Mouse (Mus musculus): ENCODE results near the gene Lhcgr. TPM values are rescaled to one million over a fixed set of nuclear protein-coding genes. Genes with fewer than 3 reads are reported as not detected.

The Lhcgr gene
- total and polyA plus RNA-seq, 2 experiments from 2014 or later = 0.95 to 1.2 TPM

DNA sequence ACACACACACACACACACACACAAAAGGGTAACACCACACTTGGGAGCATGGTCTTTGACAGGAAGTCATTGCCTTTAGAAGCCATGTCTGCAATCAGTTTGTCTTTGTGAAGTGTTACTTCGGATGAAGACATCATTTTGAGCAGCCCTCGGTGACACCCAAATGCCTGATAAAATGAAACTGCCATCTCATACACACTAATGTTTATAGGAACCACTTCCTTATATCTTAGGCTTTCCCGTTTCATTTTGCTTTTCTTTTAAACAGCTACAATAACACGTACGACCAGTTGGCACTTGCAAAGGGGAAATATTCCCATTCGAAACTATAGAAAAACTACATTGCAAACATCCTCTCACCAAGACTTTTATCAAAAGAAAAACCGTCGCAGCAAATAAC is 42.1 kb downstream of the Lhcgr start:
- 31% methylated on average over 8 of the region's 8 CpGs for WGBS
- no peak overlapping the region for H3K27ac ChIP-seq (ENCODE audit: low read depth, low read length)
- DNase-seq = peak; percentile 26
- TF ChIP-seq CTCF (IDR thresholded peaks at IDR 0.05; ENCODE audit: low read depth) = no peak
- H3K4me2 ChIP-seq (ENCODE audit: low read depth) = 0 out of 2 replicates have a peak overlapping the region, but pooled peaks have one; percentile 24
- H3K4me3 ChIP-seq (ENCODE audit: low read depth, low read length) = no peak overlapping the region
- H3K9ac ChIP-seq = no peak overlapping the region
- H3K27me3 ChIP-seq (ENCODE audit: insufficient read depth, low read length) = no peaks in the 10 kb centered on the region
- peaks cover 12% of the 10 kb centered on the region for H3K4me1 ChIP-seq (ENCODE audit: insufficient read depth)
- ATAC-seq = no peak
- H3K9me3 ChIP-seq (ENCODE audit: low read length) = no peaks in the 10 kb centered on the region
- no peaks in the 10 kb centered on the region for H3K36me3 ChIP-seq (ENCODE audit: insufficient read depth)

DNA sequence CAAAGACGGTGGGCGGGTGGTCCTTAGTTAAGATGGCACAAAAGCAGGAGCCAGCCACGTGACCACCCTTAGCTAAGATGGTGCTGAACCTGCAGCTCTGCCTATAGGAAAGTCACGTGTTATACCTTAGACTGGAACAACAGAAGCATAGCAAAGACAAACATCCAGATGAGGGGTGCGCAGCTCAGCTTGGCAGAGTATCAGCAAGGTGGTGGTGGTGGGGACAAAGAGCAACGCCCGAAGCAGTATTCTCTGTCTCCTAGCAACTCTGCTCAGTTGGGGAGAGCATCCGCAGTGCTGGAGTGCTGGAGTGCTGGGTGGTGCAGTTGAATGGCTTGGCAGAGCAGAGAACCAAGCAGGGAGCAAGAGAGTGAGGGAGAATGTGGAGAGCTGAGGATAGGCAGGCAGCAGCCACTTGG is 85.5 kb downstream of the Lhcgr start:
- no peaks in the 10 kb centered on the region for H3K36me3 ChIP-seq (ENCODE audit: insufficient read depth)
- DNase-seq = peak; percentile 36
- no peaks in the 10 kb centered on the region for H3K9me3 ChIP-seq (ENCODE audit: low read length)
- H3K27me3 ChIP-seq (ENCODE audit: insufficient read depth, low read length) = no peaks in the 10 kb centered on the region
- H3K27ac ChIP-seq (ENCODE audit: low read depth, low read length) = peak overlapping the region; percentile 15; the same call in 1 of the 2 replicates
- no peak overlapping the region for H3K9ac ChIP-seq
- no peak overlapping the region for H3K4me2 ChIP-seq (ENCODE audit: low read depth)
- peaks cover 4% of the 10 kb centered on the region; the same call in 1 of the 2 replicates for H3K4me1 ChIP-seq (ENCODE audit: insufficient read depth)
- no peak overlapping the region for H3K4me3 ChIP-seq (ENCODE audit: low read depth, low read length)
- WGBS = 21% methylated on average over 8 of the region's 8 CpGs
- TF ChIP-seq CTCF (IDR thresholded peaks at IDR 0.05; ENCODE audit: low read depth) = no peak
- peak; percentile 69 for ATAC-seq

DNA sequence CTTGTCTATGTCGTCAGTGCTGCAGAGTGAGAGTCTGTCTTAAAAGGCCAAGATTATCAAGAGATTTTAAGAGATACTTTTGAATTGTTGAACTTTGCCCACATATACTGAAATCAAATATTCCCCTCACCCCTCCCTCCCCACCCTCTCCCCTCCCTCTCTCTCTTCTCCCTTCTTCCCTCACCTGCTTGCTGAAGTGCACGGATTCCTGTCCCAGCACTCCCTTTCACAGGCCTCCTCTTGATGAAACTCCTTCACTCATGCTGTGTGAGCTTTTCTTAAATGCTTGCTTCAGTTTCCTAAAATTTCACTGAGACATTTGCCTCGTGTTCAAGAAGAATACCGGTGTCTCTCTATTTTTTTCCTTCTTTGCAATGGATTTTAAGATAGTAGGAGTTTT is 88.7 kb downstream of the Lhcgr start:
- WGBS = 35% methylated on average over 4 of the region's 4 CpGs
- no peak for DNase-seq
- no peaks in the 10 kb centered on the region for H3K36me3 ChIP-seq (ENCODE audit: insufficient read depth)

DNA sequence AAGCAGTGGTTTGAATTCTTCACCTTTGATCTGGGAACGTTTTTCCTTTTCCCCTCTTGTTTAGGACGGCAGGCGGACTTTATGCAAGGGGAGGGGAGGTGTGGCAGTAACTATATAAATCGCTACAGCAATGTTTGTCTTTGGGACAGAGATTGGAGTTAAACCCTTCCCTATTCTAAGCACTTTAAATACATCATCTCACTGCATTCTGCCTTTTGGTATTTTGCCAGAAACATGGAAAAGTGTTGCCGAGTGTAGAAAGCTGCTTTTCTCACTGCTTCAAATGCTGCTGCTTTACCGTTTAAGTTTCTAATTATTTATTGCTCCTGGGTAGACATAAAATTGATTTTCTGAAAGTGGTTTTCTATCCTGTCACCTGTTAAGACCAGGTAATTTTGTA is 89.4 kb downstream of the Lhcgr start:
- 12% methylated on average over 6 of the region's 6 CpGs for WGBS
- ATAC-seq (peak; percentile 27; the same call in 1 of the 2 replicates), DNase-seq (peak; percentile 63)
- H3K4me2 ChIP-seq (ENCODE audit: low read depth) = no peak overlapping the region
- H3K9me3 ChIP-seq (ENCODE audit: low read length) = no peaks in the 10 kb centered on the region
- H3K4me1 ChIP-seq (ENCODE audit: insufficient read depth) = peaks cover 5% of the 10 kb centered on the region; the same call in 1 of the 2 replicates
- no peak overlapping the region for H3K9ac ChIP-seq
- H3K27ac ChIP-seq (ENCODE audit: low read depth, low read length) = peak overlapping the region; percentile 50; the same call in 1 of the 2 replicates
- no peak overlapping the region for H3K4me3 ChIP-seq (ENCODE audit: low read depth, low read length)
- no peaks in the 10 kb centered on the region for H3K36me3 ChIP-seq (ENCODE audit: insufficient read depth)
- TF ChIP-seq CTCF (IDR thresholded peaks at IDR 0.05; ENCODE audit: low read depth) = no peak
- no peaks in the 10 kb centered on the region for H3K27me3 ChIP-seq (ENCODE audit: insufficient read depth, low read length)

More for the DNA sequence above, 88.7 kb downstream of the Lhcgr start:
- TF ChIP-seq CTCF (IDR thresholded peaks at IDR 0.05; ENCODE audit: low read depth) = no peak
- no peaks in the 10 kb centered on the region for H3K27me3 ChIP-seq (ENCODE audit: insufficient read depth, low read length)
- H3K4me2 ChIP-seq (ENCODE audit: low read depth) = no peak overlapping the region
- no peak for ATAC-seq
- no peak overlapping the region for H3K9ac ChIP-seq
- no peaks in the 10 kb centered on the region for H3K9me3 ChIP-seq (ENCODE audit: low read length)
- H3K4me1 ChIP-seq (ENCODE audit: insufficient read depth) = peaks cover 4% of the 10 kb centered on the region; the same call in 1 of the 2 replicates
- H3K4me3 ChIP-seq (ENCODE audit: low read depth, low read length) = no peak overlapping the region
- no peak overlapping the region for H3K27ac ChIP-seq (ENCODE audit: low read depth, low read length)

DNA sequence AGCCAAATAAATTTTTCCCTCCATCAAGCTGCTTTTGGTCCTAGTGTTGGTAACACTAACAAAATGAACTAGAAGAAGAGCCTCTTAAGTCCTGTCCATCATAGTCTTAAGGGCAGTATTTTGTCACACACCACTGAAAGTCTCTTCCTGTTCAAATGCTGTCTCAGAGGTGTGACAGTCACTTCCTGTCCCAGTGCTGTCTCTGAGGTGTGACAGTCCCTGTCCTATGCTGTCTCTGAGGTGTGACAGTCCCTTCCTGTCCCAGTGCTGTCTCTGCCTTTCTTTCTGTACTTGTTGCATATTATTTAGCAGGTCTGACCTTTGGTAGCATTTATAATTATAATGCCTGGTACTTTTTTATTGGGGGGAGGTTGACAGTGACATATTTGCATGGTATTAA is 90.9 kb downstream of the Lhcgr start:
- Histone ChIP-seq H3K27me3 (ENCODE audit: insufficient read depth, low read length) (no peaks in the 10 kb centered on the region), H3K9ac (no peak overlapping the region), H3K9me3 (ENCODE audit: low read length) (no peaks in the 10 kb centered on the region), H3K4me2 (ENCODE audit: low read depth) (no peak overlapping the region), H3K4me3 (ENCODE audit: low read depth, low read length) (no peak overlapping the region), H3K27ac (ENCODE audit: low read depth, low read length) (no peak overlapping the region), H3K36me3 (ENCODE audit: insufficient read depth) (no peaks in the 10 kb centered on the region), H3K4me1 (ENCODE audit: insufficient read depth) (peaks cover 10% of the 10 kb centered on the region; the same call in 1 of the 2 replicates)
- no peak for TF ChIP-seq CTCF (IDR thresholded peaks at IDR 0.05; ENCODE audit: low read depth)
- DNase-seq (no peak), ATAC-seq (no peak)

DNA sequence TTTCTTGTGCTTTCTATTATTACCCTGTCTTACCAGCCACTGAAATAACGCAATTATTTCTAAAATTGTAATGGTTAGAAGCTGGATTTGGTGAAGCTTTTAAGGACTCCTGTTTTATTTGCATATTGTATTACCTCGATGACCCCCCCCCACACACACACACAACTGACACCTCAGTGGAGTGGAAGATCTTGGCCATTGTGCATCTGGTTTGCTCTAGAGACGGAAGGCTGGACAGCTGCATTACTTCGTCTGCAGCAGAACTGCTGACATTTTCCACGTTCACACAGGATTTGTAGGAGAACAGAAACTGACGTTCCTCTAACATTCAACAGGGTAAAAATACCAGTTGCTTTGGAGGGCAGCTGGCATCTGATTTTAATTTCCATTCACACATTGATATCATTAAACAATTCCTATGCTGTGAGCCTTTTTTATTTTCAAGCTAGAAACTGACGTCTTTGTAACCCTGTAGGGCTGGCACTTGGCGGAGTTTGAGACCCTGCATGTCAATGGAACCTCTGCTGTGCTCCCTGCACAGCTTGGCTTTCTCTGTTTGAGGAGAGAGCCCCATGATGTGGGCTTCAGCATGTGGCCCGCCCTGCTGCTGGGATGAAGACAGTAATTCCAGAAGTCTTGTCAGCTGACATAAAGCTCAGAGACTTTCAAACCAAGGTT is 95.0 kb downstream of the Lhcgr start:
- no peak overlapping the region for H3K27ac ChIP-seq (ENCODE audit: low read depth, low read length)
- peak; percentile 86 for ATAC-seq
- no peak overlapping the region for H3K9ac ChIP-seq
- H3K27me3 ChIP-seq (ENCODE audit: insufficient read depth, low read length) = no peaks in the 10 kb centered on the region
- no peak overlapping the region for H3K4me2 ChIP-seq (ENCODE audit: low read depth)
- peaks cover 6% of the 10 kb centered on the region; the same call in 1 of the 2 replicates for H3K4me1 ChIP-seq (ENCODE audit: insufficient read depth)
- 23% methylated on average over 9 of the region's 9 CpGs for WGBS
- H3K36me3 ChIP-seq (ENCODE audit: insufficient read depth) = no peaks in the 10 kb centered on the region
- no peaks in the 10 kb centered on the region for H3K9me3 ChIP-seq (ENCODE audit: low read length)
- DNase-seq = peak; percentile 41
- no peak for TF ChIP-seq CTCF (IDR thresholded peaks at IDR 0.05; ENCODE audit: low read depth)
- no peak overlapping the region for H3K4me3 ChIP-seq (ENCODE audit: low read depth, low read length)

DNA sequence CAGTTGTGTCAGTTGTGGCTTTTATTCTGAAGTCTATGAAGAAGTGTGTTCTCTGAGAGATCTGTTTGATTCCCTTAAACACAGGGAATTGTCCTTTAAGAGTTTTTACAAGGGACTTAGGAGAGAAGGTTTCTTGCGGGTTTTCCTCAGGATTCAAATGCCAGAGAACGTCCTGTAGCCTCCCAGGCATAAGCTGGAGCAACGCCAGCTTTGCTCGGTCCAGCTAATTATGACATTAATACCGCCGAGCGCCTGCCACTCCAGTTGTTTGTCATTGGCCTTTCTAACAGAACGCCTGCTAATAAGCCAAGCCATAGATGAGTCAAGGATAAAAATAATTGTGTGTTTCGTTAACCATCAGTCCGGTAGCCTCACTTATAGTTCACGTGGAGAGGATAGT is 103.6 kb downstream of the Lhcgr start:
- no peaks in the 10 kb centered on the region for H3K27me3 ChIP-seq (ENCODE audit: insufficient read depth, low read length)
- H3K9me3 ChIP-seq (ENCODE audit: low read length) = no peaks in the 10 kb centered on the region
- no peak overlapping the region for H3K4me3 ChIP-seq (ENCODE audit: low read depth, low read length)
- H3K4me2 ChIP-seq (ENCODE audit: low read depth) = no peak overlapping the region
- WGBS = 14% methylated on average over 11 of the region's 11 CpGs
- no peak for TF ChIP-seq CTCF (IDR thresholded peaks at IDR 0.05; ENCODE audit: low read depth)
- ATAC-seq (no peak), DNase-seq (no peak)
- H3K36me3 ChIP-seq (ENCODE audit: insufficient read depth) = no peaks in the 10 kb centered on the region
- no peak overlapping the region for H3K9ac ChIP-seq
- no peak overlapping the region for H3K27ac ChIP-seq (ENCODE audit: low read depth, low read length)
- no peaks in the 10 kb centered on the region; the same call in 1 of the 2 replicates for H3K4me1 ChIP-seq (ENCODE audit: insufficient read depth)
